Mouse (Mus musculus) erythroblast, embryonic 14.5 days (primary cell): Measurements from ENCODE around the gene 6330409D20Rik.

Source experiments
- GATA1 ChIP-seq: IDR thresholded peaks from 2 replicates; pipeline ENCODE4 v1.6.1; 2012; ENCODE audit warnings: low read length, inconsistent platforms, mixed read lengths
- TAL1 ChIP-seq: IDR thresholded peaks from 3 replicates; pipeline ENCODE4 v1.6.1; 2012; ENCODE audit warnings: low read length, inconsistent platforms, mixed read lengths

GRCm38 (mm10) chr2:32710425-32710824, 30.4 kb downstream of the 6330409D20Rik start:
- TF ChIP-seq GATA1 (no peak), TAL1 (no peak)
